Mouse (Mus musculus): ENCODE results near the gene Olfr594.
"Not testable (repeated sequence)": the region's sequence is repeated elsewhere in the genome, so short reads cannot be mapped to it uniquely, and the experiment has no call there.

Olfr594 gene

DNA sequence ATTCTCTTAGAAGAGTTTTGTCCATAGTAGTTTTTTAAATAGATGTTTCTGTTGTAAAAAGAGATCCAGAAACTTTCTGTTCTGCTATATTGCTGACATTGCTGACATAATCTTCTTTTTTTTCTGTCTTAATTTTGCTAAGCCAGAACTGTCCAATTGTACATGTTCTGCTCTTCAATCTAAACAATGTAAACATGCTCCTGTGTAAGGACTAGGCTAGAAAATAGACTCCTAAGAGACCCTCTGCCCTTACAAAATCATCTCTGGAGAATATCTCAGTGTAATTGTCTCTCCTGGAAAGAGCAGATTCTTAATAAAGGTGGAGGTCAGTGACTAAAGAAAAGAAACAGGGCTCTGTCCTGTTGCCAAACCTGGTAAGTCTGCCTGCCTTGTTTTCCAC lies at the start of gene Olfr594:
Gene Olfr594, plus strand, starts transcription at position 301 of the 400 bp plus-strand sequence.
- DNase-seq, result no peak

DNA sequence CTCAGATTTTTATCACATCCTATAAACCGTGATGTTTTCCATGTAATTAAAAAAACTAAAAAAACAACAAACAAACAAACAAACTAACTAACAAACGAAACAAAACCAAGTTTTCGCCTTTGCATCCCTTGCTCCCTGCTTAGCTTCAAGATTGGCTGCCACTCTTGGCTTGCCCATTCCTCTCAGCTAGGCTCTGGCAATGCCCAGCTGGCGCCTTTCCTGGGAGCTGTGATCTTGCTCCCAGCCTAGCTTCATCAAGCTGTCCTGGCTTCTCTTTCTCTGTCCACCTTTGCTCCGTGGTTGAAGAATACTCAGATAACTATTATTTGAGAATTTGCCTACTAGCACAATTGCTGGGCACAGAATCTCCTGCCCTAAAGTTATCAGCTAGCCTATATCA lies 47.1 kb upstream of the Olfr594 start:
- DNase-seq, result peak; percentile 77 to 81

DNA sequence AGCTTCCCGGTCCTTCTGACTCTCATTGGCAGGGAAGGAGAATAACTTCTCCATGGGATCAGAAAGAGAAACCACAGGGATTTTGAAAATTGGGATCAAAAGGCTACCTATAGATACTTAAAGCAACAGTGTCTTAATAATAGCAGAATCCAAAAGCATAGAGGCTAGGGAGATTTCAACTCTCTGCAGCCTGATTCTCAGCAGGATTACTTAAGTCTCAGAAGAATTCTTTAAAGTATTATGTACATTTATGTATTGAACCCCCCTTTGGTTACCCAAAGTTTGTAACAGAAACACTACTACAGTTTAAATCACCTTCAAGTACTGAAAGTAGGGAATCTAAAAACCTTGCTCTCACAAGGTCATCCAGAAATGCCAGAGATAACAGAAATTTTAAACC lies 38.6 kb upstream of the Olfr594 start, which contains the start of gene Olfr591:
Gene Olfr591, minus strand, starts transcription at position 101 of the 400 bp plus-strand sequence.
- no peak for DNase-seq

DNA sequence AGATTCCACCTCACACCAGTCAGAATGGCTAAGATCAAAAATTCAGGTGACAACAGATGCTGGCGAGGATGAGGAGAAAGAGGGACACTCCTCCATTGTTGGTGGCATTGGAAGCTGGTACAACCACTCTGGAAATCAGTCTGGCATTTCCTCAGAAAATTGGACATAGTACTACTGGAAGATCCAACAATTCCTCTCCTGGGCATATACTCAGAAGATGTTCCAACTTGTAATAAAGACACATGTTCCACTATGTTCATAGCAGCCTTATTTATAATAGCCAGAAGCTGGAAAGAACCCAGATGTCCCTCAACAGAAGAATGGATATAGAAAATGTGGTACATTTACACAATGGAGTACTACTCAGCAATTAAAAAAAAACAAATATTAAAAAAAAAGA lies 32.3 kb upstream of the Olfr594 start, which contains the start of gene Olfr592:
Gene Olfr592, plus strand, starts transcription at position 301 of the 400 bp plus-strand sequence.
- not testable (repeated sequence) for DNase-seq

DNA sequence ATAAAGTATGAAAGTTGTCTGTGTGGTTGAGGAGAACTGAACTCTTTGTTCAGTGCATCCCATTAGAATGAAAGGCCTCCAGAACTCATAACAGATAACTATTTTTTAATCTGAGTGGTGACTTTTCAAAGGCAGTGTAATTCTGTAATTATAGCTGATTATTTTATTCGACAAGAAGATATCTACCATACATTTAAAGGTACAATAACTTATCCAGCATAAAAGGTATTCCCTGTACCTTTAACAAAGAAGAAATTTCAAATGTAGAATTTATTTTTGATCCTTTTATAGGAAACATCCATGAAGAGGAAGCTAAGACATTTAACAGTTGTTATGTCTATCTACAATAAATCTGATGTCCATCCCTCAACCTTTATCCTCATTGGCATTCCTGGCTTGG lies 5.2 kb upstream of the Olfr594 start, which contains the start of gene Olfr593:
Gene Olfr593, plus strand, starts transcription at position 301 of the 400 bp plus-strand sequence.
- DNase-seq, result no peak

DNA sequence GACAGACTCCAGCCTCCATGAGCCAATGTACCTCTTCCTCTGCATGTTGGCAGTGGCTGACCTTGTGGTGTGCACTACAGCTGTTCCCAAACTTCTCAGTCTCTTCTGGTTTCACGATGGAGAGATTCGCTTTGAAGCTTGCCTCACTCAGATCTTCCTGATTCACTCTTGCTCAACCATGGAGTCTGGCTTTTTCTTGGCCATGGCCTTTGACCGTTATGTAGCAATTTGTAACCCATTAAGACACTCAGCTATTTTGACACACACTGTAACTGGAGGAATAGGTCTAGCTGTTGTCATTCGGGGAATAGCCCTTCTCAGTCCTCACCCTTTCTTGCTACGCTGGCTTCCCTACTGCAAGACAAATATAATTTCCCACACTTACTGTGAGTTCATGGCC lies 4.7 kb upstream of the Olfr594 start:
- DNase-seq, result not testable (repeated sequence)

DNA sequence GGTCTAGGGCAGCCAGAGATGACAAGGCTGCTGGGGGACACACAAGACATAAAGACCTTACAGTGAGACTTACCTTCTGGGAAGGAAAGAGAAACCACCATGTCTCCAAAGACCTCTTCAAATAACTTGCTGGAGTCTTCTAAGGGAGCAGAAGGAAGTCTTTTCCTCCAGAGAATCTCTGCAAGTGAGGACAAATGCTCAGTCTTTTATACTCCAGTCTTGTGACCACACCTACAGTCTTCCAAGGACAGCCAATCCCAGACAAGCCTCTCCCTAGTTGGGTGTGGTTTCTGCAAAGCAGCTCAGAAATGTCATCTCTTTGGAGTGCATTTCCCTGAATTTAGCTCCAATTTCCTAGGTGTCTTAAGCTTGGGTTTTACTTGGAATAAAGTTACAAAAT lies 35.6 kb downstream of the Olfr594 start, which contains the start of gene Usp17ld:
Gene Usp17ld, minus strand, starts transcription at position 101 of the 400 bp plus-strand sequence.
- DNase-seq, result not testable (repeated sequence)

All from cerebellum, postnatal 14 days (tissue).